ENCODE assay signal across 10 mouse cellular contexts in the genomic region with DNA sequence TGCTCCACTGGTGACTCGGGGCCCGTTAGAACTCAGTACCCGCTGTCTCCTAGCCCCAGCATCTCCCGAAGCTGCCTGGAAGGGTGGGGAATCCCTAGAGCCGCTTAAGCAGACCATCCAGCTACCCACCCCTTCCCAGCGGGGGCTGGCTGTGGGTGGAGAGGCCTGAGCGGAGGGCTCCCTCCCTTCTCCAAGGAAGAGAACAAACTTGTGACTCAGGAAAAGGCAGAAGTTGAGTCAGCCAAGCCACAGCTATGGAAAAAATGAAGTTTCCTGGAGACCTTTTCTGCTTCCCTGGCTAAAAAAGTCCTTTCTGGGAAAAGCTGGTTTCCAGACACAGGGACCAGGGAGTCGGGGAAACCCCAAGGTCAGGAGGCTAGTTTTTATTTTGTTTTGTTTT. TPM values are rescaled to one million over a fixed set of nuclear protein-coding genes. Genes with fewer than 3 reads are reported as not detected.
A peak's percentile ranks its signal among the peaks of the same experiment; 100 is the strongest.
DNase-seq lines count a peak whose midpoint lies in the region; ATAC-seq and TF ChIP-seq lines count a peak whose summit lies in the region.
"Had no signal": no experiment of that assay in that cellular context is flagged by ENCODE, and none has a peak within 500 bp of the region (broad histone marks: within the 10 kb centered on the region; RNA-seq: fewer than 3 reads in every experiment).

No protein-coding gene starts in this region.

- no peak for ATAC-seq in heart, embryonic 12.5 days (ENCODE audit: insufficient number of reproducible peaks, low FRiP score)
- ATAC-seq in hindbrain, embryonic 13.5 days (ENCODE audit: low FRiP score): no peak
- ATAC-seq: forebrain, embryonic 13.5 days had no signal

- H3K9ac ChIP-seq in heart, embryonic 12.5 days: no peak overlapping the region
- no peak overlapping the region for H3K9ac ChIP-seq in hindbrain, embryonic 13.5 days
- H3K9ac ChIP-seq: forebrain, embryonic 13.5 days; liver, embryonic 13.5 days had no signal

- no peaks in the 10 kb centered on the region for H3K27me3 ChIP-seq in kidney, adult 2 months (replicated peaks; ENCODE audit: control insufficient read depth, insufficient read depth, low read length)
- 0 out of 2 replicates have a peak, but pooled peaks cover 4% of the 10 kb centered on the region for H3K27me3 ChIP-seq in heart, embryonic 12.5 days (replicated peaks)
- peaks cover 33% of the 10 kb centered on the region for H3K27me3 ChIP-seq in hindbrain, embryonic 13.5 days

- WGBS in kidney, adult 2 months: 43% methylated on average over 8 of the region's 8 CpGs
- WGBS in heart, embryonic 12.5 days: 17% methylated on average over 8 of the region's 8 CpGs
- WGBS in hindbrain, embryonic 13.5 days: 20% methylated on average over 8 of the region's 8 CpGs

- H3K4me3 ChIP-seq in kidney, adult 2 months (ENCODE audit: insufficient read depth, low read depth, low read length): no peak overlapping the region
- no peak overlapping the region for H3K4me3 ChIP-seq in heart, embryonic 12.5 days
- H3K4me3 ChIP-seq in hindbrain, embryonic 13.5 days: no peak overlapping the region
- H3K4me3 ChIP-seq: forebrain, embryonic 13.5 days; liver, embryonic 13.5 days had no signal

- no peaks in the 10 kb centered on the region for H3K9me3 ChIP-seq in heart, embryonic 12.5 days (replicated peaks)
- no peaks in the 10 kb centered on the region for H3K9me3 ChIP-seq in hindbrain, embryonic 13.5 days
- H3K9me3 ChIP-seq: forebrain, embryonic 13.5 days; liver, embryonic 13.5 days had no signal

- H3K4me1 ChIP-seq in kidney, adult 2 months (ENCODE audit: control insufficient read depth, insufficient read depth, low read length): peaks cover 1% of the 10 kb centered on the region; the same call in 1 of the 2 replicates
- H3K4me1 ChIP-seq in heart, embryonic 12.5 days (replicated peaks): peaks cover 4% of the 10 kb centered on the region
- H3K4me1 ChIP-seq in hindbrain, embryonic 13.5 days (replicated peaks): peaks cover 17% of the 10 kb centered on the region

- no peak for TF ChIP-seq POLR2A in kidney, adult 2 months (IDR thresholded peaks at IDR 0.05; ENCODE audit: low read depth, low read length)

- no peak overlapping the region for H3K27ac ChIP-seq in kidney, adult 2 months (ENCODE audit: insufficient read depth, low read depth, low read length)
- H3K27ac ChIP-seq in heart, embryonic 12.5 days (ENCODE audit: poor library complexity, severe bottlenecking): 0 out of 2 replicates have a peak overlapping the region, but pooled peaks have one; percentile 1
- H3K27ac ChIP-seq in hindbrain, embryonic 13.5 days: no peak overlapping the region
- H3K27ac ChIP-seq: forebrain, embryonic 13.5 days; liver, embryonic 13.5 days had no signal

- no peak for TF ChIP-seq CTCF in kidney, adult 2 months (conservative IDR thresholded peaks at IDR 0.05; ENCODE audit: insufficient read depth, insufficient read length, low read depth, low read length)

- no peak overlapping the region for H3K4me2 ChIP-seq in heart, embryonic 12.5 days
- no peak overlapping the region for H3K4me2 ChIP-seq in hindbrain, embryonic 13.5 days
- H3K4me2 ChIP-seq: forebrain, embryonic 13.5 days; liver, embryonic 13.5 days had no signal

- no peaks in the 10 kb centered on the region for H3K36me3 ChIP-seq in kidney, adult 2 months (ENCODE audit: control insufficient read depth, insufficient read depth, low read length)
- no peaks in the 10 kb centered on the region for H3K36me3 ChIP-seq in heart, embryonic 12.5 days
- no peaks in the 10 kb centered on the region for H3K36me3 ChIP-seq in hindbrain, embryonic 13.5 days
- H3K36me3 ChIP-seq: liver, embryonic 13.5 days had no signal

- DNase-seq in kidney, adult 2 months: peak; percentile 63
- no peak for DNase-seq in kidney, adult 18-20 months
- peak; percentile 89 for DNase-seq in 3134 (ENCODE audit: extremely low read depth, insufficient read length, low spot score)
- peak; percentile 91 for DNase-seq in NIH3T3 (ENCODE audit: low read depth)
- DNase-seq in right cerebral cortex, postnatal 14 days: no peak
- DNase-seq in thymus, adult 18-20 months: no peak
- DNase-seq: liver, embryonic 13.5 days had no signal

RNA-seq across cellular contexts. Expression of a gene that starts 2.5 kb away (rescaled TPM):
- 6.3 and 6.4 TPM in 2 replicates for polyA plus RNA-seq in kidney, adult 2 months (2012; rRNA removed)
- 1.7 TPM in 2 replicates for polyA plus RNA-seq in heart, embryonic 12.5 days (2016; fragmentation: Nextera tagmentation; extraction: Ambion mirVana)
- 0.53 and 0.77 TPM in 2 replicates for polyA plus RNA-seq in hindbrain, embryonic 13.5 days (2015; fragmentation: Nextera tagmentation; extraction: Ambion mirVana)

RNA-seq across cellular contexts. Expression of a gene that starts 40.9 kb away (rescaled TPM):
- polyA plus RNA-seq in kidney, adult 2 months (2012; rRNA removed): 10.6 and 11.0 TPM in 2 replicates
- 41.6 and 42.4 TPM in 2 replicates for polyA plus RNA-seq in heart, embryonic 12.5 days (2016; fragmentation: Nextera tagmentation; extraction: Ambion mirVana)
- polyA plus RNA-seq in hindbrain, embryonic 13.5 days (2015; fragmentation: Nextera tagmentation; extraction: Ambion mirVana): 76.6 and 79.2 TPM in 2 replicates

RNA-seq across cellular contexts. Expression of a gene that starts 47.3 kb away (rescaled TPM):
- polyA plus RNA-seq in kidney, adult 2 months (2012; rRNA removed): 31.0 and 39.7 TPM in 2 replicates
- 13.5 and 14.1 TPM in 2 replicates for polyA plus RNA-seq in heart, embryonic 12.5 days (2016; fragmentation: Nextera tagmentation; extraction: Ambion mirVana)
- 26.1 and 27.5 TPM in 2 replicates for polyA plus RNA-seq in hindbrain, embryonic 13.5 days (2015; fragmentation: Nextera tagmentation; extraction: Ambion mirVana)

Comparison
In these comparisons a context has a peak if more than half of its experiments do, and no peak if none do; other contexts are left out.
1. DNase-seq: peak in kidney, adult 2 months (single experiment), 3134 (single experiment) and NIH3T3 (single experiment); none in kidney, adult 18-20 months (single experiment), right cerebral cortex, postnatal 14 days (single experiment) and thymus, adult 18-20 months (0 of 2).